Mouse (Mus musculus) frontal cortex, postnatal 25 days (tissue): ENCODE results near the gene Ermap.

Source experiments
- DNase-seq, 2 experiments: peaks; one replicate each; pipeline ENCODE4 v3.0.0; 2022; ENCODE audit warnings: low spot score in 2 of 2

Gene Ermap

GRCm38 (mm10) chr4:119137313-119137712 lies 52.5 kb downstream of the Ermap start:
- DNase-seq, result no peak

GRCm38 (mm10) chr4:119133860-119134259 lies 56.0 kb downstream of the Ermap start:
- no peak for DNase-seq

- DNase-seq, result no peak
Measured at GRCm38 (mm10) chr4:119133306-119133705, 56.5 kb downstream of the Ermap start.

- DNase-seq, result no peak
Measured at GRCm38 (mm10) chr4:119131189-119131910, 58.5 kb downstream of the Ermap start.

GRCm38 (mm10) chr4:119129096-119129495 lies 60.7 kb downstream of the Ermap start:
- no peak for DNase-seq

- no peak for DNase-seq
Measured at GRCm38 (mm10) chr4:119128547-119128946, 61.3 kb downstream of the Ermap start.

- DNase-seq, result no peak
Measured at GRCm38 (mm10) chr4:119127229-119127628, 62.6 kb downstream of the Ermap start.

GRCm38 (mm10) chr4:119125577-119126270 lies 64.1 kb downstream of the Ermap start:
- no peak for DNase-seq
